Mouse (Mus musculus) kidney, adult 2 months (tissue): ENCODE measurements at regions not wholly inside any gene's neighbourhood (a gene's known extent, or its start where the extent isn't known, plus 50 kb on each side); places are given as distances from the start of the nearest gene placed in this dataset.

ENCODE experiments used
- CTCF ChIP-seq: fragments of 200-500 bp; conservative IDR thresholded peaks from 2 replicates; pipeline ENCODE4 v1.5.1; 2011; ENCODE audit warnings: low read depth, mild to moderate bottlenecking, control low read depth, low read length, moderate library complexity, mixed read lengths; ENCODE audit not compliant: insufficient read depth, insufficient read length
- POLR2A ChIP-seq: fragments of 200-500 bp; IDR thresholded peaks from one replicate; pipeline ENCODE4 v1.6.1; 2011; ENCODE audit warnings: low read depth, low read length, control low read depth

DNA sequence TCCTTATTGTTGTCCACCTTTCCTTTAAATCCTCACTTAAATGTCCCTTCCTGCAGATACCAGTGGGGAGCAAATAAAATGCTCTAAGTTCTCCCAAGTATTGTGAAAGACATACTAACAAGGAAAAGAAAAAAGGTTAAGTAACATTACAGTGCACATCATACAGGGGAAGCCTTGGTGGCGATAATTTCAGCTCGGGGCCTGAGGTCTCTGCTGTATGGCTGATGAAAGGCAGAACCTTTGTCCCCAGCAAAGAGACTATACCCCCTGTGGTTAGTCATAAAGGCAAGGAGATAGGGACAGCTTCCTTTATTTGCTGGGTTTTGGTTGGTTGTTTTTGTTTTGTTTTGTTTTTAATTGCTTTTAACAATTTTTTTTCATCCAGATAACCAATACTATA is 97.0 kb upstream of the Tnfaip3 start:
- TF ChIP-seq CTCF (no peak), POLR2A (no peak)
